Mouse (Mus musculus) thymus, postnatal 4 days (tissue): ENCODE measurements around the gene Hecw2.

ENCODE experiments used
- DNase-seq: peaks from one replicate; pipeline ENCODE4 v3.0.0; 2021

Gene Hecw2

GRCm38 (mm10) chr1:53824446-53825337 is 370.3 kb downstream of the Hecw2 start:
- DNase-seq: no peak

DNA sequence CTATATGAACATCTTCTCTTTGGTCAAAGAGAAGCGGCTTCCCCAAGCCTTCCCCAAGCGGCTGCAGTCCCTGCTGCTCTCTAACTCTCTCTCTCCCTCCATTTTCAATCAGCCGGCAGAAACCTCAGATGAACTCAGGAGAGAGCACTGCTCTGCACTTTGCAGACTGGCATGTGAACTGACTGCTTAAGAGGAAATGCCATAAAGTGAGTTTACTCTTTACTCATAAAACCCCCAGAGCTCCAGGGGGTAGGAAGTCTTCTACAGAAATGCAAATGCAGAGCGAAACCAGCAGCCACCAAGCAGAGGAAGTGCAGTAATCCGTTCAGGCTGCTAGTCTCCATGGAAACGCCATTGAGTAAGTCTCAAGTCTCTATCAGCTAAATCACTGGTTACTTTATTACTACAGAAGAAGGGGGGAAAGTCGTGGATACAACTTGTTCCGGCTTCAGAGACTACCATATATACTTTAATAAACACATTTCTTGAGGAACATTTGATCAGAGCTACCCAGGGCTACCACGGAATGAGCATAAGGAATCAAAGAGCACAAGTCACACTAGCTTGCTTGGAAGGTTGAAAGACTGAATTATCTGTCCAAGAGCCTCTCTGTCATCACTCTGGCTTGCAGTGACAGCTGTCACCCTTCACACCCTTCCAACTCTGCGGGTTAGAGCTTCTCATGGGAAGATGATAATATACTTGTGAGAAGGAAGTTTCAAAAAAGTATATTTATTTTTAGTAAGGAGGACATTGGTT is 371.1 kb downstream of the Hecw2 start:
- DNase-seq: peak; percentile 52

DNA sequence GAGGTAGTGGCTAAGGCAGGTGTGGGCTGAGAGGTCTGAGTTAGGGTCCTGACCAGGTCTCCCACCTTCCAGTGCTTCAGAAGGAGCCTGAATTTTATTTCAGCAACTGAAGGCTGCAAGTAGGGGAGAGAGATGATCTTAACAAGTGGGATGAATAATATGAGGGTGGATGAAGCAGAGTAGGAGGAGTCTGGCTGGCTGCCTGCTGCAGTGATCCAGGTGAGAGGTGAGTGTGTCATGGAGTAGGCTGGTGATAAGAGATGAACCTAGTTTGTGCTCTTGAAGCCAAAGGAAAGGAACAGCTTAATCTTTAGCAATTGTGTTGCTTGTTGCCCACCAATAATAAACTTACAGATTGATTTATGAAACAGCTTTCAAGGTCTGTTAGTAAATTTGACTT is 373.0 kb downstream of the Hecw2 start:
- no peak for DNase-seq

DNA sequence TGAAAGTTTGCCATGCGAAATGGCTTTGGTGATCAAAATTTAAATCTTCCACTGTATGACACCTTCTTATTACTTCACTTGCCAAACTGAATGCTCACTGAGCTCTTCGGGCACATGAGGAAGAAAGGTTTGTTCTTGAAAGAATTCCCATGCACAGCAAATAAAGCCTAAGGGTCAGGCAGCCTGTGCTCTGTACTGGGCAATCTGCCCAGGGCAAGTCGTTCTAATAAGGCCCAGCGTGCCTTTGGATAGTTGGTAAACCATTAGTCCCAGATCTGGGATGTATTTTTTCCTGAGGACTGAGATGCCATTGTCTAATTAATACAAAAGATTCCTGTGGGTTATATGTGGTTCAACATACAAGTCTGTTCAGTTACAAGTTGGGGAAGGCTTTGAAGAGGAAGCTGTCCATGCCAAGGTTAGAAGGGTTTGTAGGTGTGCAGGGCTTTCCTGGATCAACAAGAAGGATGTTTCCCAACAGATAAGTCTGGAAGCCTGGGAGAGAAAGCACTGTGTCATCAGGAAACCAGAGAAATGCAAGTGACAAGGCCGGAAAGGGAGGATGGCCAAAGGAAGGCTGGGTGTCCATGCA is 374.8 kb downstream of the Hecw2 start:
- no peak for DNase-seq

DNA sequence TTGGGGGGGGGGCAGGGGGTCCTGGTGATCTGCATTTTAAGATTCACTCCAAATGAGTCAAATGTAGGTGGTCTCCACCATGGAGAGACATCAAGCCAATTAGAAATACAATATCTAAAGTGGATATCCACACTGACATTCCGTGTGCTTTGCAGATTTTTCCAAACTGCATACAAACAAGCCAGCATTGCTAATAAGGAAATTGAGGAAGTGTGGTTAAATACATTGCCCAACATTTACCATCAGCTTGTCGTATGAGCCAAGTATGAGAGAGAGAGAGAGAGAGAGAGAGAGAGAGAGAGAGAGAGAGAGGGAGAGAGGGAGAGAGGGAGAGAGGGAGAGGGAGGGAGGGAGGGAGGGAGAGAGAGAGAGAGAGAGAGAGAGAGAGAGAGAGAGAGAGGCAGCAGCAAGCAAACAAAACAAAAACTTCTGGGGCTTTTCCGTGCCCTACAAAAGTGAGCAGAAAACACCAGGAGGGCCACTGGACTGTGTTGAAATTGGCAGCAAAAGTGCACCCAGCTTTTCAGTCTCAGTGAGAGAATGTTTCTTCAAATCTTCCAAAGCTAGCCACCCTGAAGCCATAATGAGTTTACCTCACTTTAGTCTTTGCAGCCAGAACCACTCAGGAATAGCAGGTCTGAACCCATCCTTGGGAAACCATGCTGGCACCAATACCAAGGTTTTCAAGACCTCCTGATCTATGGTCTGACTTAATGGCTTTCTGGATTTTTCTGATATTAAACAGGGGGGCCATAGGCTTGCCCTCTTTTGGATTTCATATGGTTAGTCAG is 376.7 kb downstream of the Hecw2 start:
- no peak for DNase-seq

DNA sequence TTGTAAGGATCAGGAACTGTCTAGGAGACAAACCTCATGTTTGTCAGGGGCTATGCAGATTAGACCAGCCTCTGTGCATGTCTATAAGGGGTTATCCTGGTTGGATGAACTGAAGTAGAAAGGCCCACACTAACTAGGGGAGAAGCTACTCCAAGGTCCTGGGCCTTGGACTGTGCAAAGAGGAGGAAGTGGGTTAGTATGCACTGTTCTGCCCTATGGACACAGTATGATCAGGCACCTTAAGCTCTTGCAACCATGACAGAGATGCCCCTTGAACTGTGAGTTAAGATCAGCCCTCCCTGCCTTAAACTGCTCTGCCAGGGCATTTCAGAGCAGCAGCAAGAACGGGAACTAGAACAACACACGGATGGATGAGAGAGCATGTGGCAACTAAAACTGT is 378.6 kb downstream of the Hecw2 start:
- no peak for DNase-seq

- peak; percentile 61 for DNase-seq
Measured at GRCm38 (mm10) chr1:53814077-53814705, 380.8 kb downstream of the Hecw2 start.

DNA sequence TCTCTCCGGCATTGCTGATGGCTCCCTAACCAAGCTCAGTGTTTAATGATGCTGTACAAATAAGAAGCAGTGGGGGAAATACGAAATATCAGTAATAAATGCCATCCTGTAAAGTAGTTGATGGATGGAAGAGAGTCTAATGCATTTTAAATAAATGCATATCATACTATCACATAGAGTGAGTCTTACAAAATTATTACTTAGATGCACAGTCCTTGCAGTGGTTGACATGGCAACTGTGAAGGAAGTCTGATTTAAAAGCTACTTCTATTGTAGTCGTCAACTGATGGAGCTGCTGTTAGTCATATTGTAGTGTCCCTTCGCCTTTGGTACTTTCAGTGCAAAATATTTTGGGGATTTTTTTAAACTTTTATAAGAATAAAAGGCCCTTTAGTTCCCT is 383.0 kb downstream of the Hecw2 start:
- no peak for DNase-seq

GRCm38 (mm10) chr1:53808229-53808628 is 386.7 kb downstream of the Hecw2 start:
- DNase-seq: no peak

- no peak for DNase-seq
Measured at GRCm38 (mm10) chr1:53797811-53798210, 397.2 kb downstream of the Hecw2 start.

- DNase-seq: no peak
Measured at GRCm38 (mm10) chr1:53797074-53797473, 397.9 kb downstream of the Hecw2 start.

DNA sequence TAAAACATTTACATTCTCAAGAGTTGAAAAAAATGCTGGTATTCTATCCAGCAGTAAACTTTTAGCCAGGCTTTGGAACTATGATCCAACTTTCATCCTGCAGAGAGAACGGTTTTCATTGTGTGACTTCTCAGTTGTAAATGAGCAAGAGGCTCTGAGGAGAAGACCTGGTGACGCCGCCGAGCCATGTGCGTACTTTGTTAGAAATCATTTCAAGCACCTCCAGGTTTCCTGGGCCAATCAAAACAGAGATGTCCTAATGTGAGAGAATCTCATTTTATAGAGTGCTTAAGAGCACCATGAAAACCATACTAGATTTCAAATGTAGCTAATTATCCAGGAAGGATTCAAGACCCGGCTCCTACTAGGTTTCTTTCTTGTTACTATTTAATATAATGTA is 398.7 kb downstream of the Hecw2 start:
- no peak for DNase-seq

DNA sequence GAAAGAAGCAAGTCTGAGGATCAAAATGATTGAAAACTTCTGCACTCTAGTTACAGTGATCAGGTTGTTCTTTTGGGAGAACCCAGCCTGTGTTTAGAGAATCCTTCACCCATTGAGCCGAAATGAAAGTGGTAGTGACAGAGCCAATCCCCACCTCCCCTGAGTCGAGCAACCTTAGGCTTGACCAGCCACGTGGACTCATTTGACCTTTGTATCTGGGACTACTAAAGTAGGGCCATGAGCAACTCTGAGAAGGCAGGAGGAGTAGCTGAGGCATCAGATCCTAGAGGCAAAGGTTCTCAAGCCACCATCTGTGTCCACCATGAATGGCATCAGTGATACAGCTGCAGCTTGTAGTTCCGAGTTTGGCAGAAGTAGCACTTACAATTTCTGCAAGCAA is 399.4 kb downstream of the Hecw2 start:
- DNase-seq: no peak

DNA sequence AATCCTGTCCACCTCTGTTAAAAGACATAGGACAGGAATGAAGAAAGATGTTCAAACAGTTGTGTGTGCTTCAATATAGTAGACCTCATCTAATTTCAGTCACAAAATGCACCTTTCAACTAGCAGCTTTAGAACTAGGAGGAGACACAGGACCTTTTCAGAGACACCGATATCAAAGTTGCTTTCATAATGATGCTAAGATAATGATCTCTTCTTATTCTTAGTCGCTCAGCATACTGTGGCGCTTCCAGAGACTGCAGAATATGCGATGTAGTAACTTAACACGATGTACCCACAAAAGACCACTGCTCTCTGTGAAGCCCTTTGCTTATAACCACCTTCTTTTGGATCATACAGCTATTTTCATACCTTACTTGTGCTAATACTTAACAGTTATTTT is 399.9 kb downstream of the Hecw2 start:
- no peak for DNase-seq

- no peak for DNase-seq
Measured at GRCm38 (mm10) chr1:53794279-53794678, 400.7 kb downstream of the Hecw2 start.

- peak; percentile 72 for DNase-seq
Measured at GRCm38 (mm10) chr1:53791343-53791742, 403.6 kb downstream of the Hecw2 start.

GRCm38 (mm10) chr1:53784721-53785418 is 410.1 kb downstream of the Hecw2 start, which contains the start of gene Stk17b:
Gene Stk17b (minus strand): TSS chr1:53785224.
- DNase-seq: peak; percentile 97

DNA sequence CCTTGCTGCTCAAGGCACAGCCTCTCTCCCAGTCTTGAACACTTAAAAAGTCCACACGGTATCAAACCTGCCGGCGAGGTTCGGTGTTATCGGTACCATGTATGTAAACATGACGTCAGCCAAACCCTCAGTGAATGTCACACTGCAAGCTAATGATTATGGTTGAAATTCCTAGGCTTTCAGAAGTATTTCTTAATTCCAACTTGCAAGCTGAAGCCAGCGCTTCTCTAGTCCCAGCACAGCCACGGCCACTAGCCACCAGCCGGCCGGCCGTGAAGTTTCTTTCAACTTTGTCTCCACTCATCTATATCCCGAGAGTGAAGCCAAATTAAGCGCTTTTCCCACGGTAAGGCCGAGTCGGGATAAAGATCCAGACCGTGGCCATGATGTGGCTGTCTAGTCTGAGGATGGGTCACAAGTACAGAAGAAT is 410.7 kb downstream of the Hecw2 start:
- peak; percentile 46 for DNase-seq

DNA sequence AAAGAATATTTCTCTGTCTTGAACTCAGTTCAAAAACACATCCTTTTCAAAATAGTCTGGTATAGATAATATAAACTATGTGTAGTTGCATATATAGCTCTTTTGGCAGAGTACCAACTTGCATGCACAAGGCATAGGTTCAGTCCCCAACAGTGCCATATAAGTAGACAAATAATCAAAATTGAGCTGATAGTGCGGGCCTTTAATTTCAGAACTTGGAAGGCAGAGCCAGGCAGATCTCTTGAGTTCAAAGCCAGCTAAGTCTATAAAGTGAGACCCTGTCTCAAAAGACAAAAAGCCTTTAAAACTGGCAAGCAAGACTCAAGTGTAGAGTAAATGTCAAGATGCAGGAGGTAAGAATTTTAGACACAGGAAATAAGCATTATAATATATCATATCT is 412.0 kb downstream of the Hecw2 start:
- no peak for DNase-seq

DNA sequence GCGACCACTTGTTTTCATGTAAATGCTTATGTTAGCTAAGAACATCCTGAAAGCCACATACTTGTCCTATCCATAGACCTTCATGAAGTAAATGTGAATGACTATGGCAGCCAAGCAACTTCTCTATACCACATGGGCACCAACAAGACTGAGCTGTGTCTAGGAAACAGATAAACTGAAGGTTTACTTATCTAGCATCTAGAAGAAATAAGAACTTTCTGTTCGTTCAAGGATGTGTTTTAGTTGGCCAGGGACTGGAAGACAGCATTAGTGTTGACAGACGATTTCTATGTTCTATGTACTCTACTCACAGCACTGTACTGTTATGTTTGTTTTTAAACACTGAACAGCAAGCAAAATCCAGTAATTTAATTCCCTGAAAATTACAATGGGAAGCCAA is 412.9 kb downstream of the Hecw2 start:
- no peak for DNase-seq

DNA sequence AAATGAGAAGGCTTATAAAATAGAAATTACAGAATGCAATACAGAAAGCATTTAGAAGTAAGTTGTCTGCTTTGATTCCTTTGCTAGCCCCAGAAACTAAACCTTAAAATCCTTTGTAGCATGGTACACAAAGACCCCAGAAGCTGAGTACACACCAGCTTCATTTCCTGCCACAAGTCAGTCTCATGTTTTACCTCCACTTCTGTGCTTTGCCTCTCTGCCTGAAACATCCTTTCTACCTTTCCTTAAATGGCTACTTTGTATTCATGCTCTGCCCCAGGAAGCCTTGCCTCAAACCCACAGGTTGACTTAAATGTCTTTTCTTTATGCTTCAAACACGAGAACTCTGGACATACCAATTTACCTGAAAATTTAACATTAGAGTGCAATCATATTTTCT is 413.7 kb downstream of the Hecw2 start:
- no peak for DNase-seq
